Mouse (Mus musculus) myocyte (in vitro differentiated cells): ENCODE results near the gene Susd1. TPM values are rescaled to one million over a fixed set of nuclear protein-coding genes. Genes with fewer than 3 reads are reported as not detected.

Source experiments
- H3K27me3 ChIP-seq: one replicate; pipeline ENCODE4 v1.6.1; 2011; ENCODE audit not compliant: control insufficient read depth, insufficient read depth, insufficient read length
- H3K36me3 ChIP-seq: one replicate; pipeline ENCODE4 v1.6.1; 2011; ENCODE audit not compliant: control insufficient read depth, insufficient read depth
- H3K4me2 ChIP-seq: one replicate; pipeline ENCODE4 v1.6.1; 2011; ENCODE audit warnings: low read depth, control low read depth
- H3K4me3 ChIP-seq: one replicate; pipeline ENCODE4 v1.5.1; 2011; ENCODE audit warnings: mild to moderate bottlenecking, control low read depth, moderate library complexity
- H3K79me2 ChIP-seq: one replicate; pipeline ENCODE4 v1.6.1; 2011; ENCODE audit not compliant: control insufficient read depth, insufficient read depth
- H3ac ChIP-seq: one replicate; pipeline ENCODE4 v1.6.1; 2011; ENCODE audit not compliant: control insufficient read depth, insufficient read length
- CEBPB ChIP-seq: IDR thresholded peaks from 2 replicates; pipeline ENCODE4 v1.6.1; 2011; ENCODE audit warnings: mild to moderate bottlenecking, moderate library complexity; ENCODE audit not compliant: poor library complexity, insufficient read depth, severe bottlenecking
- E2F4 ChIP-seq: IDR thresholded peaks from one replicate; pipeline ENCODE4 v1.6.1; 2011; ENCODE audit warnings: mild to moderate bottlenecking, control low read depth, moderate library complexity; ENCODE audit not compliant: insufficient read depth
- MAX ChIP-seq: IDR thresholded peaks from one replicate; pipeline ENCODE4 v1.6.1; 2011; ENCODE audit warnings: low read depth, mild to moderate bottlenecking, control low read depth
- MYOD1 ChIP-seq, 3 experiments: IDR thresholded peaks; one replicate each; pipeline ENCODE4 v1.6.1; 2011; ENCODE audit warnings: control low read depth in 2 of 3, low read depth in 2 of 3, mild to moderate bottlenecking in 2 of 3, moderate library complexity in 1 of 3; ENCODE audit not compliant: insufficient read length in 2 of 3, control insufficient read depth in 1 of 3
- MYOG ChIP-seq, 3 experiments: IDR thresholded peaks; one replicate each; pipeline ENCODE4 v1.6.1; 2011; ENCODE audit warnings: control low read depth in 2 of 3, low read depth in 2 of 3, mild to moderate bottlenecking in 2 of 3; ENCODE audit not compliant: insufficient read length in 2 of 3, control insufficient read depth in 1 of 3, insufficient read depth in 1 of 3
- POLR2A ChIP-seq: IDR thresholded peaks from one replicate; pipeline ENCODE4 v1.6.1; 2011; ENCODE audit warnings: low read depth, mild to moderate bottlenecking, control low read depth, moderate library complexity; ENCODE audit not compliant: insufficient read length
- POLR2AphosphoS2 ChIP-seq: IDR thresholded peaks from one replicate; pipeline ENCODE4 v1.6.1; 2011; ENCODE audit warnings: low read depth, control low read depth; ENCODE audit not compliant: insufficient read length
- REST ChIP-seq: IDR thresholded peaks from one replicate; pipeline ENCODE4 v1.6.1; 2011; ENCODE audit warnings: mild to moderate bottlenecking, control low read depth, moderate library complexity; ENCODE audit not compliant: insufficient read depth, insufficient read length
- SRF ChIP-seq: IDR thresholded peaks from one replicate; pipeline ENCODE4 v1.6.1; 2011; ENCODE audit warnings: low read depth; ENCODE audit not compliant: control insufficient read depth, insufficient read length
- TCF12 ChIP-seq: IDR thresholded peaks from one replicate; pipeline ENCODE4 v1.6.1; 2011; ENCODE audit warnings: mild to moderate bottlenecking, control low read depth; ENCODE audit not compliant: poor library complexity, insufficient read depth, severe bottlenecking
- TCF3 ChIP-seq: IDR thresholded peaks from one replicate; pipeline ENCODE4 v1.6.1; 2011; ENCODE audit warnings: low read depth, control low read depth; ENCODE audit not compliant: insufficient read length
- USF1 ChIP-seq: IDR thresholded peaks from one replicate; pipeline ENCODE4 v1.6.1; 2011; ENCODE audit warnings: low read depth, mild to moderate bottlenecking, control low read depth, moderate library complexity
- polyA plus RNA-seq: library from polyadenylated mRNA; unstranded; fragments of >200 nt; fragmentation: generic; extraction: Trizol; gene quantifications from one replicate; pipeline ENCODE4 v1.2.1, GENCODE M21; 2012; ENCODE audit warnings: missing spikeins

Gene Susd1
- polyA plus RNA-seq, 1 experiment: 0.55 TPM

DNA sequence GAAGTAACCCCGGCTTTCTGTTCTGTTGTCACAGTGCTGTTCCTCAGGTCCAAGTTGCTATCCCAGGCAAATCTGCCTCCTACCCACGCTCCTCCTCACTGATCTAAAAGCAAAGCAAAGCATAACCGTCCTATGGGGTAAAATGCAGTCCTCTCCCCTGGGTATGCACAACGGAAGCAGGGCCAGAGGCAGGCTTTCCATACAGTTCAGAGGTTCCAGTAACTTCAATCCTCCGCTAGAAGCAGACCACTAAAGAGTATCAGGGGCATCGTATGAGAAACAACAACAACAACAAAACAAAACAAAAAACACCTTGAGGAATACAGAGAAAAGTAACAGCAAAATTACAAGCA, 100.9 kb downstream of the Susd1 start:
- no peak overlapping the region for H3ac ChIP-seq
- H3K4me2 ChIP-seq: no peak overlapping the region
- TF ChIP-seq E2F4 (no peak), CEBPB (no peak), USF1 (no peak), POLR2AphosphoS2 (no peak)
- no peaks in the 10 kb centered on the region for H3K27me3 ChIP-seq
- H3K4me3 ChIP-seq: no peak overlapping the region
- no peaks in the 10 kb centered on the region for H3K36me3 ChIP-seq
- no peaks in the 10 kb centered on the region for H3K79me2 ChIP-seq

DNA sequence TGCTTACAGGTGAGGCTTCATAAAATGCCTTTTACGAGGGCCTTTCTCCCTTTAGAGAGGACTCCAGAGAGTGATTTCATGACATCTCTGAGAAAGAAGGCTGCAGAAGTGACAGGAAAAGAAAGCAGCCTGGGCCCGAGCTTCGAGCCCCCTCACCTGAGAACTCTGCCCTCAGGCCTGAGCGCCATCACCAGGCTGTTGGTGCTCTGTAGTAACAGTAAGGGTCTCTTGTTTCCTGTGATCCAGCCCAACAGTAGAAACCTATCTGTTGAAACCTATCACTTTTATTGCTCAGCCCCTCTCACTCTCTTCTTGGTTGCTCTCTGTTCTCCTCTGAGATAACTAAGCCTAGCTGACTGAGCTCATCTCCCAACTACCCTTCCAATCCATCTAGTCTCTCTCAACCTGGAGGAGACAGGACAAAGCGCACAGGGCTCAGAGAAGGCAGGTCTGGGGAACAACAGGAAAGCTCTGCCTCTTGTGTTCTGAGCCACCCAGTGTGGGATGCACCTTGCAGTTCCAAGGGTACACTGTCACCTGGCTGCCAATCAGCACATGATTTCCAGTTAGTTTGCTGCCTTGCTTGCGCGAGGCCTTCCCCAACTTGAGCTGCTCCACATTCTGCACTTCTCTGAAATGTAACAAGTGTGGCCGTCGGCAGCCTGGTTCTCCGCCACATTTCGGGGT, 101.4 kb downstream of the Susd1 start:
- TF ChIP-seq TCF3 (no peak), REST (no peak), MYOG (IDR thresholded peaks at IDR 0.05; ENCODE audit: control insufficient read depth in 1 of 3, insufficient read depth in 1 of 3, insufficient read length in 2 of 3, low read depth in 2 of 3) (no peak), POLR2AphosphoS2 (no peak), CEBPB (no peak), MYOD1 (IDR thresholded peaks at IDR 0.05; ENCODE audit: control insufficient read depth in 1 of 3, insufficient read length in 2 of 3, low read depth in 2 of 3) (no peak)
- H3K36me3 ChIP-seq: no peaks in the 10 kb centered on the region
- no peak overlapping the region for H3K4me2 ChIP-seq
- H3K79me2 ChIP-seq: no peaks in the 10 kb centered on the region
- H3ac ChIP-seq: no peak overlapping the region
- no peaks in the 10 kb centered on the region for H3K27me3 ChIP-seq
- no peak overlapping the region for H3K4me3 ChIP-seq

DNA sequence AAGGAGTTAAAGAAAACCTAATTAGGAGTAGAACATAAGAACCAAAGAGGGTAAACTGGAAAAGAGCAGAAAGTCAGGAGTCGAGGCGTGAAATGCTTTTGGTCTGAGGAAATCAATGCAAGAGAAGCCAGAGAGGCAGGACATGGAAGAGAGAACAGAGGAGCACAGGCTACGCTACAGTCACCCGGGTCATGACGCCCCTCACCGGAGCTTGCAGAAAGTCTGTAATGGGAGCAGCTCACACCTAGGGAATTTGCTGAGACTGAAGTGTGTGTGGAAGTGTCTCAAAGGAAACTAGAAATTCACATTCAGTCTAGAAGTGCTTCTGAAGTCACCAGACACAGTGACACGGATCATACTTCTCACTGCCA, 102.0 kb downstream of the Susd1 start:
- TF ChIP-seq MAX: no peak
- no peak for TF ChIP-seq REST
- TF ChIP-seq TCF12: no peak
- TF ChIP-seq CEBPB: no peak
- TF ChIP-seq POLR2A: no peak
- TF ChIP-seq POLR2AphosphoS2: no peak
- TF ChIP-seq E2F4: no peak
- no peak for TF ChIP-seq MYOG (IDR thresholded peaks at IDR 0.05; ENCODE audit: control insufficient read depth in 1 of 3, insufficient read depth in 1 of 3, insufficient read length in 2 of 3, low read depth in 2 of 3)
- H3K4me3 ChIP-seq: no peak overlapping the region
- no peaks in the 10 kb centered on the region for H3K36me3 ChIP-seq
- H3ac ChIP-seq: no peak overlapping the region
- H3K4me2 ChIP-seq: no peak overlapping the region
- H3K79me2 ChIP-seq: no peaks in the 10 kb centered on the region
- H3K27me3 ChIP-seq: no peaks in the 10 kb centered on the region

DNA sequence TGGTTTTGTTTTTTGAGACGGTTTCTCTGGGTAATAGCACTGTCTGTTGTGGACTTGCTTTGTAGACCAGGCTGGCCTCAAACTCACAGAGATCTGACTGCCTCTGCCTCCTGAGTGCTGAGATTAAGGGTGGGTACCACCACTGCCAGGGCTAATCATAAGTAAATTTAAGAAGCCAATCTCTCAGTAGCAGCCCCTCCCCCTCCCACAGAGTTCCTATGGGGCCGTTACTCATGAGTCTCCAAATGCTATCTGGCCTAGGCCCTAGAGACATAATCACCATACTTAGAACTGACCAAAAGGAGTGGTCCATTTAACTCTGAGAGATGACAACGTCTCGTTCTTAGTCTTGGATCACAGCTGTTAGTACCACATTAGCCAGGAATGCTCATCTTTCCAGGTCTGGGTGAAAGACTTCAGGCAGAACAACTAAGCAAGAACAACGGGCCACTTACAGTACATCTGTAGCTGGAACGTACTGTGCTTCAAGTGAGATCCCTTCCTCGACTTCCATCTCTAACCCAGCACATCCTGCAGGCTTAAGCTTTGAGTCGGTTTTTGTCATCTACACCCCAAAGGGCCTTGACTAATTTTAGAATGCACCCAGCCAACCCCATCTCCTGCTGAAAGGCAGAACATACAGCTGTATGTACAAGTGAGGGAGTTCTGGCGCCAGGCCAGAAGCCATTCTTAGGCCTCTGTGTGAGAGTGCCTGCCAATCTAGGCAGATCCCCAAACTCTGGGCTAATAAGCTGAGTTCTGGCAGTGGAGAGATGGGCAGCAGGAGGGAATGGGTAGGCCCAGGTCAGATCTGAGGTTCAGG, 102.6 kb downstream of the Susd1 start:
- no peaks in the 10 kb centered on the region for H3K79me2 ChIP-seq
- H3K4me2 ChIP-seq: no peak overlapping the region
- H3K4me3 ChIP-seq: no peak overlapping the region
- H3K36me3 ChIP-seq: no peaks in the 10 kb centered on the region
- H3K27me3 ChIP-seq: no peaks in the 10 kb centered on the region
- TF ChIP-seq MYOD1 (IDR thresholded peaks at IDR 0.05; ENCODE audit: control insufficient read depth in 1 of 3, insufficient read length in 2 of 3, low read depth in 2 of 3): peak in 1 of 3 experiments; percentile 24
- TF ChIP-seq MYOG (IDR thresholded peaks at IDR 0.05; ENCODE audit: control insufficient read depth in 1 of 3, insufficient read depth in 1 of 3, insufficient read length in 2 of 3, low read depth in 2 of 3): peak in 2 of 3 experiments; percentile 9 to 51
- no peak for TF ChIP-seq REST
- no peak overlapping the region for H3ac ChIP-seq

DNA sequence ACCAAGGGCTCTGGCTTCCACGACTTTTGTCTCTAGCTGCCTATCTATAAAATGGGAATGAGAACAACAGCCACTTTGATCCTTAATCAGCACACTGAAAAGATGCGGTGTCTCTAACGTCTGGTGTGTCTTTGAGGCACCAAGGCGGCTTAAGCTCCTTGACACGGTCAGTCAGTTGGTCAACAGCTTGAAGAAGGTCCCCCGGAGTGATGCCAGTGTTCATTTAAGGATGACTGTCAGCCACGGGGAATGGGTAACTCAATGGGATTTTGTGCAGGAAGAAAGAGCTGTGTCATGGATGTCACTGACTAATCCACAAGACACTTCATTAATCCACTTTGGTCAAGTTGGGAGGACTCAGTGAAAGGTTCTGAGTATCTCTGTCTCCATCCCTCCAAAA, 103.3 kb downstream of the Susd1 start:
- TF ChIP-seq CEBPB: no peak
- no peak for TF ChIP-seq SRF
- TF ChIP-seq USF1: no peak
- TF ChIP-seq MYOD1 (IDR thresholded peaks at IDR 0.05; ENCODE audit: control insufficient read depth in 1 of 3, insufficient read length in 2 of 3, low read depth in 2 of 3): no peak
- TF ChIP-seq POLR2AphosphoS2: no peak
- TF ChIP-seq MAX: no peak
- TF ChIP-seq TCF3: no peak
- no peak for TF ChIP-seq POLR2A
- TF ChIP-seq E2F4: no peak
- no peak for TF ChIP-seq REST
- no peak for TF ChIP-seq MYOG (IDR thresholded peaks at IDR 0.05; ENCODE audit: control insufficient read depth in 1 of 3, insufficient read depth in 1 of 3, insufficient read length in 2 of 3, low read depth in 2 of 3)
- H3K79me2 ChIP-seq: no peaks in the 10 kb centered on the region

More for the DNA sequence above, 103.3 kb downstream of the Susd1 start:
- Histone ChIP-seq H3ac (no peak overlapping the region), H3K27me3 (no peaks in the 10 kb centered on the region), H3K4me2 (no peak overlapping the region), H3K4me3 (no peak overlapping the region), H3K36me3 (no peaks in the 10 kb centered on the region)
